Mouse (Mus musculus): ENCODE data around the gene Atp5j2.

The Atp5j2 gene

GRCm38 (mm10) chr5:145200387-145200786 lies 8.5 kb upstream of the Atp5j2 start:
- DNase-seq: no peak

- DNase-seq: peak; percentile 87
These were observed 725 bp downstream of the Atp5j2 start for GRCm38 (mm10) chr5:145190875-145191798.

GRCm38 (mm10) chr5:145190373-145190772 lies 1.5 kb downstream of the Atp5j2 start:
- DNase-seq: no peak

GRCm38 (mm10) chr5:145189416-145189815 lies 2.4 kb downstream of the Atp5j2 start:
- DNase-seq: no peak

- DNase-seq: no peak
These were observed 6.6 kb downstream of the Atp5j2 start for GRCm38 (mm10) chr5:145185244-145185643.

- DNase-seq: no peak
These were observed 13.3 kb downstream of the Atp5j2 start for GRCm38 (mm10) chr5:145178461-145178980.

GRCm38 (mm10) chr5:145167306-145167661 lies 24.6 kb downstream of the Atp5j2 start:
- DNase-seq: no peak

GRCm38 (mm10) chr5:145166536-145167305 lies 25.1 kb downstream of the Atp5j2 start, which contains the start of the genes Ptcd1 and Cpsf4:
TSS of gene Ptcd1 (minus strand) at chr5:145167108.
TSS of gene Cpsf4 (plus strand) at chr5:145167213.
- DNase-seq: peak; percentile 98

GRCm38 (mm10) chr5:145165184-145165583 lies 26.7 kb downstream of the Atp5j2 start:
- DNase-seq: no peak

- no peak for DNase-seq
These were observed 27.2 kb downstream of the Atp5j2 start for GRCm38 (mm10) chr5:145164710-145165109.

GRCm38 (mm10) chr5:145161361-145161760 lies 30.5 kb downstream of the Atp5j2 start:
- DNase-seq: no peak

GRCm38 (mm10) chr5:145152690-145153089 lies 39.2 kb downstream of the Atp5j2 start:
- DNase-seq: no peak

GRCm38 (mm10) chr5:145149294-145149693 lies 42.6 kb downstream of the Atp5j2 start:
- DNase-seq: no peak

- DNase-seq: no peak
These were observed 44.1 kb downstream of the Atp5j2 start for GRCm38 (mm10) chr5:145147748-145148147.

- DNase-seq: peak; percentile 19
These were observed 51.3 kb downstream of the Atp5j2 start for GRCm38 (mm10) chr5:145140611-145141010.

GRCm38 (mm10) chr5:145139571-145140519 lies 52.0 kb downstream of the Atp5j2 start, which contains the start of the genes Pdap1 and Bud31:
TSS of gene Pdap1 (minus strand) at chr5:145140238.
TSS of gene Bud31 (plus strand) at chr5:145140362.
- peak; percentile 95 for DNase-seq

- DNase-seq: no peak
These were observed 53.0 kb downstream of the Atp5j2 start for GRCm38 (mm10) chr5:145138836-145139235.

Measured in thymus, postnatal 25 days (tissue).